Mouse (Mus musculus): ENCODE measurements around the gene Slc43a1. TPM values are rescaled to one million over a fixed set of nuclear protein-coding genes. Genes with fewer than 3 reads are reported as not detected.

The Slc43a1 gene
- polyA plus RNA-seq (2017; shearing (Covaris generic)) = 7.9 TPM

DNA sequence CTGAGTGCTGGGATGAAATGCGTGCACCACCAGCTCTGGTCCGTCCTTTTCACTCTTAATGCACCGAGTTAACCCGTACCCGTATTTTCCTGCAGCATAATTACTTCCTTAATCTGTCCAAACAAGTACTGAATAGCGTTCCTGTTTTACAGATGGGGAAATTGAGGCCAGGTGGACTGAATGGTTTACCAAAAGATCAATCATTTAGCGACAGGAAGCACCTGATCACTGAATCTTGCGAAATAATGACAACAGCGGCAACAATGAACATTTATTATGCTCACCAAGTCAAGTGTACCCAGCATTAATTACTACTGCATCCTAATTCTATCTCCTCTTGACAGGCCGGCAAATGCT is at the start of gene Slc43a1:
TSS of gene Slc43a1 (plus strand) at position 258 of the 357 bp plus-strand sequence.

GRCm38 (mm10) chr2:84798493-84798921 is 40.1 kb upstream of the Slc43a1 start, which contains the start of gene Ube2l6:
TSS of gene Ube2l6 (plus strand) at chr2:84798828.

GRCm38 (mm10) chr2:84822552-84822951 is 16.1 kb upstream of the Slc43a1 start, which contains the start of gene Smtnl1:
TSS of gene Smtnl1 (minus strand) at chr2:84822652.

DNA sequence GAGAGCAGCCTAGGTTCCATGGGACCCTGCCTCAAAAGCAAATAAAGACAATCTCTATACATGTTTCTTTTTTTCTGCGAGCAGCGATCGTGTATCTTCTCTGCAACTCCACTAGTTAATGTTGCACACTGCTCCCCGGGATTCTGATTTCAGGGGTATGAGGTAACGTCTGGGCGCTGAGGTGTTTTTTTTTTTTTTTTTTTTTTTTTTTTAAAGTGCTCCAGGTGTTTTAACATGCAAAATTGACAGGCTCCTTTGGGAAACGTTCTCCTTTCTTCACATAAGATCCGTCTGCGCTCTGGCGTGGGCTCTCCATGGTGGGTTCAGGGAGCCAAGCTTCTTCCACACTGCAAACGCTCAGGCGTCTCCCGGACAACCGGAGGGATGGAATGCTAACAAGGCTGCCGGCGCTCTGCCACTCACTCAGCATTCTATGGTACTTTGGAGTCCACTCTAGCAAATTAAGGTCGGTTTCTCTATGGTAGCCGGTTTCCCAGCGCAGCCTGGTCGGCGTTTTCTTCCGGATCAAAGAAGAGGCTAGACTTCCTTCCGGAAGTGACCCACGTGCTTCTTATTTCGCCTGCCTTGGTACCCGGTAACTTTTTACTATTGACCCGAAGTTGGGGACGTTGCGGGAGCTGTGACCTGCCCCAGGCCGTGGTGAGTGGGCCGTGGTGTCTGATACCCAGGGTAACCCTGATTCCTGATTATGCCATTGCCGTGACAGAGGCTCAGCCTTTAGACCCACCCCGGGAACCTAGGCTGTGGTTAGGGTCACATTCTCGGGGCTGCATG is 12.0 kb upstream of the Slc43a1 start, which contains the start of gene Timm10:
TSS of gene Timm10 (plus strand) at position 510 of the 795 bp plus-strand sequence.

DNA sequence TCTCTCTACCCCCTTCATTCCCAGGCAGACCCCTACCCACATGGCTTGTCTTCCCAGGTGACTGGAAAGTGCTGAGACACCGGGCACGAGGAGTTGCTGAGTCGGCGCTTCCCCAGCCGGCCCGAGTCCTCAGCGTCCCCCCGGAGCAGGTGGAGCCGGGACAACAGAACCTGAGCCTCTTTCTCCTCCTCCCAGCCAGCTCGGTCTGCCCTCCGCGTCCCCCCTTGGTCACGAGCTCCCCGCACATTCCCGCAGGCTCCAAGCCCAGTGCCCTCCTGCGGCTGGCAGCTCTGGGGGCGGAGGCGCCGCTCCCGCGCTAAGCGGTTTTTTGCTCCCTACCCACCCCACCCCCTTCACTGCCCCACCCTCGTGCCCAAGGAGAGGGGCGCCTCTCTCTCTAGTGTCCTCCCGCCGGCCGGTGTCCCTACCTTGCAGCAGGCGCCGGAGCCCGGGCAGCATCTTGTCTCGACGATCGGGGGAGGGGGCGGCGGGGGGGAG is 47.6 kb downstream of the Slc43a1 start, which contains the start of gene Rtn4rl2:
TSS of gene Rtn4rl2 (minus strand) at position 477 of the 498 bp plus-strand sequence.

Other genes starting within 250 kb of the Slc43a1 start
- gene Ctnnd1, start 188.1 kb upstream of the Slc43a1 start, polyA plus RNA-seq (2017; shearing (Covaris generic)) = 1.8 TPM
- 0.20 TPM for gene Btbd18, start 179.8 kb upstream of the Slc43a1 start, polyA plus RNA-seq (2017; shearing (Covaris generic))
- 89.3 TPM for gene Selenoh, start 168.1 kb upstream of the Slc43a1 start, polyA plus RNA-seq (2017; shearing (Covaris generic))
- not detected for gene Gm28635, start 160.8 kb upstream of the Slc43a1 start, polyA plus RNA-seq (2017; shearing (Covaris generic))
- 37.9 TPM for gene Med19, start 160.4 kb upstream of the Slc43a1 start, polyA plus RNA-seq (2017; shearing (Covaris generic))
- 95.8 TPM for gene Tmx2, start 159.7 kb upstream of the Slc43a1 start, polyA plus RNA-seq (2017; shearing (Covaris generic))
- 50.4 TPM for gene Zdhhc5, start 123.7 kb upstream of the Slc43a1 start, polyA plus RNA-seq (2017; shearing (Covaris generic))
- gene Clp1, start 111.5 kb upstream of the Slc43a1 start, polyA plus RNA-seq (2017; shearing (Covaris generic)) = 58.8 TPM
- gene Ypel4, start 104.8 kb upstream of the Slc43a1 start, polyA plus RNA-seq (2017; shearing (Covaris generic)) = 0.55 TPM
- not detected for gene Gm19426, start 95.2 kb upstream of the Slc43a1 start, polyA plus RNA-seq (2017; shearing (Covaris generic))
- gene Serping1, start 63.4 kb upstream of the Slc43a1 start, polyA plus RNA-seq (2017; shearing (Covaris generic)) = not detected
- 32.8 TPM for gene Ube2l6, start 40.0 kb upstream of the Slc43a1 start, polyA plus RNA-seq (2017; shearing (Covaris generic))
- gene Smtnl1, start 16.2 kb upstream of the Slc43a1 start, polyA plus RNA-seq (2017; shearing (Covaris generic)) = not detected
- gene Timm10, start 11.9 kb upstream of the Slc43a1 start, polyA plus RNA-seq (2017; shearing (Covaris generic)) = 31.1 TPM
- gene Rtn4rl2, start 47.9 kb downstream of the Slc43a1 start, polyA plus RNA-seq (2017; shearing (Covaris generic)) = not detected
- gene Slc43a3, start 97.7 kb downstream of the Slc43a1 start, polyA plus RNA-seq (2017; shearing (Covaris generic)) = 6.5 TPM
- gene Prg2, start 141.6 kb downstream of the Slc43a1 start, polyA plus RNA-seq (2017; shearing (Covaris generic)) = not detected
- gene Prg3, start 149.4 kb downstream of the Slc43a1 start, polyA plus RNA-seq (2017; shearing (Covaris generic)) = 0.26 TPM
- 203 TPM for gene Ssrp1, start 198.4 kb downstream of the Slc43a1 start, polyA plus RNA-seq (2017; shearing (Covaris generic))
- gene P2rx3, start 198.6 kb downstream of the Slc43a1 start, polyA plus RNA-seq (2017; shearing (Covaris generic)) = 0.55 TPM
- gene Tnks1bp1, start 209.2 kb downstream of the Slc43a1 start, polyA plus RNA-seq (2017; shearing (Covaris generic)) = 17.8 TPM